Mouse (Mus musculus): ENCODE results near the gene Ifi27.
"Not testable (repeated sequence)": the region's sequence is repeated elsewhere in the genome, so short reads cannot be mapped to it uniquely, and the experiment has no call there.

The Ifi27 gene

GRCm38 (mm10) chr12:103433986-103434731, at the start of gene Ifi27:
TSS of gene Ifi27 (plus strand) at chr12:103434211.
- peak in 1 of 2 experiments; percentile 62 for DNase-seq (ENCODE audit: low spot score in 2 of 2)

GRCm38 (mm10) chr12:103388505-103389347, 45.3 kb upstream of the Ifi27 start, which contains the start of gene Otub2:
TSS of gene Otub2 (plus strand) at chr12:103388682.
- DNase-seq (ENCODE audit: low spot score in 2 of 2) = peak; percentile 95

GRCm38 (mm10) chr12:103389348-103389727, 44.7 kb upstream of the Ifi27 start:
- DNase-seq (ENCODE audit: low spot score in 2 of 2) = no peak

GRCm38 (mm10) chr12:103389982-103390381, 44.0 kb upstream of the Ifi27 start:
- no peak for DNase-seq (ENCODE audit: low spot score in 2 of 2)

- DNase-seq (ENCODE audit: low spot score in 2 of 2) = no peak
Observed at GRCm38 (mm10) chr12:103391098-103391497, 42.9 kb upstream of the Ifi27 start.

GRCm38 (mm10) chr12:103393528-103393927, 40.5 kb upstream of the Ifi27 start:
- DNase-seq (ENCODE audit: low spot score in 2 of 2) = no peak

- no peak for DNase-seq (ENCODE audit: low spot score in 2 of 2)
Observed at GRCm38 (mm10) chr12:103395486-103396275, 38.3 kb upstream of the Ifi27 start.

- no peak for DNase-seq (ENCODE audit: low spot score in 2 of 2)
Observed at GRCm38 (mm10) chr12:103396751-103397150, 37.3 kb upstream of the Ifi27 start.

- no peak for DNase-seq (ENCODE audit: low spot score in 2 of 2)
Observed at GRCm38 (mm10) chr12:103404131-103404530, 29.9 kb upstream of the Ifi27 start.

- DNase-seq (ENCODE audit: low spot score in 2 of 2) = no peak
Observed at GRCm38 (mm10) chr12:103407720-103408119, 26.3 kb upstream of the Ifi27 start, which contains the start of gene 9330161L09Rik. TSS of gene 9330161L09Rik (minus strand) at chr12:103407820.

GRCm38 (mm10) chr12:103408144-103408543, 25.9 kb upstream of the Ifi27 start:
- DNase-seq (ENCODE audit: low spot score in 2 of 2) = no peak

- DNase-seq (ENCODE audit: low spot score in 2 of 2) = no peak
Observed at GRCm38 (mm10) chr12:103425016-103425728, 8.8 kb upstream of the Ifi27 start.

GRCm38 (mm10) chr12:103425729-103426470, 8.1 kb upstream of the Ifi27 start, which contains the start of gene Ddx24:
TSS of gene Ddx24 (minus strand) at chr12:103425830.
- peak; percentile 96 to 97 for DNase-seq (ENCODE audit: low spot score in 2 of 2)

- no peak for DNase-seq (ENCODE audit: low spot score in 2 of 2)
Observed at GRCm38 (mm10) chr12:103426710-103427109, 7.3 kb upstream of the Ifi27 start.

- DNase-seq (ENCODE audit: low spot score in 2 of 2) = no peak
Observed at GRCm38 (mm10) chr12:103433430-103433829, 581 bp upstream of the Ifi27 start.

GRCm38 (mm10) chr12:103434861-103435260, 850 bp downstream of the Ifi27 start:
- no peak for DNase-seq (ENCODE audit: low spot score in 2 of 2)

- no peak for DNase-seq (ENCODE audit: low spot score in 2 of 2)
Observed at GRCm38 (mm10) chr12:103437601-103438000, 3.6 kb downstream of the Ifi27 start.

- DNase-seq (ENCODE audit: low spot score in 2 of 2) = no peak
Observed at GRCm38 (mm10) chr12:103443524-103443923, 9.5 kb downstream of the Ifi27 start, which contains the start of gene Ifi27l2a. TSS of gene Ifi27l2a (minus strand) at chr12:103443680.

GRCm38 (mm10) chr12:103444261-103444660, 10.2 kb downstream of the Ifi27 start:
- not testable (repeated sequence) for DNase-seq (ENCODE audit: low spot score in 2 of 2)

GRCm38 (mm10) chr12:103445060-103445459, 11.0 kb downstream of the Ifi27 start:
- no peak for DNase-seq (ENCODE audit: low spot score in 2 of 2)
